Mouse (Mus musculus) CH12.LX (cell line): Measurements from ENCODE around the gene Gm20708. TPM values are rescaled to one million over a fixed set of nuclear protein-coding genes. Genes with fewer than 3 reads are reported as not detected.
A peak's percentile ranks its signal among the peaks of the same experiment; 100 is the strongest.

Source experiments
- DNase-seq: peaks from one replicate; pipeline ENCODE4 v3.0.0-alpha.2; 2013; ENCODE audit errors: extremely low read depth
- H3K27ac ChIP-seq: 2 replicates; pipeline ENCODE4 v1.5.1; 2012; ENCODE audit warnings: low read depth, mild to moderate bottlenecking, control low read depth, moderate library complexity; ENCODE audit not compliant: insufficient read depth
- H3K27me3 ChIP-seq: replicated peaks from 2 replicates; pipeline ENCODE3; 2012; ENCODE audit warnings: inconsistent platforms
- H3K36me3 ChIP-seq, 2 experiments: replicated peaks in 1 of 2; 2 replicates each; pipeline versions ENCODE3 to v1.6.1; 2012; ENCODE audit warnings: inconsistent platforms in 1 of 2, low read length in 1 of 2, mild to moderate bottlenecking in 1 of 2, mixed read lengths in 1 of 2, moderate library complexity in 1 of 2; ENCODE audit not compliant: control insufficient read depth in 1 of 2, insufficient read depth in 1 of 2
- H3K4me1 ChIP-seq, 2 experiments: 2 replicates each; pipeline ENCODE4 v1.6.1; 2012; ENCODE audit warnings: inconsistent platforms in 1 of 2, moderate library complexity in 1 of 2; ENCODE audit not compliant: insufficient read depth in 2 of 2, control insufficient read depth in 1 of 2
- H3K4me2 ChIP-seq: 2 replicates; pipeline ENCODE4 v1.6.1; 2012; ENCODE audit warnings: low read depth, mild to moderate bottlenecking, control low read depth; ENCODE audit not compliant: poor library complexity, insufficient read depth, severe bottlenecking
- H3K4me3 ChIP-seq, 3 experiments: fragments of 150-350 bp in 1 of 3; sonication (generic) in 1 of 3; replicated peaks in 1 of 3; 2 replicates each; pipeline versions ENCODE3 to v1.5.1; 2011 to 2012; ENCODE audit warnings: low read depth in 2 of 3, low read length in 2 of 3, mild to moderate bottlenecking in 2 of 3, moderate library complexity in 2 of 3, control low read depth in 1 of 3, improper control_type of control experiment in 1 of 3, inconsistent platforms in 1 of 3, mixed read lengths in 1 of 3; ENCODE audit not compliant: poor library complexity in 1 of 3
- H3K79me2 ChIP-seq: replicated peaks from 2 replicates; pipeline ENCODE4 v1.6.1; 2012; ENCODE audit warnings: mild to moderate bottlenecking, moderate library complexity; ENCODE audit not compliant: control insufficient read depth, poor library complexity, insufficient read depth, severe bottlenecking; ENCODE audit errors: extremely low read depth
- H3K9ac ChIP-seq: 2 replicates; pipeline ENCODE4 v1.6.1; 2012; ENCODE audit warnings: low read depth, mild to moderate bottlenecking, control low read depth, moderate library complexity; ENCODE audit not compliant: insufficient read depth
- H3K9me3 ChIP-seq: replicated peaks from 2 replicates; pipeline ENCODE3; 2012; ENCODE audit warnings: low read length, inconsistent platforms, mixed read lengths
- BHLHE40 ChIP-seq: IDR thresholded peaks from 2 replicates; pipeline ENCODE4 v1.6.1; 2011; ENCODE audit warnings: mild to moderate bottlenecking, low read depth, low read length, improper control_type of control experiment
- CHD1 ChIP-seq: IDR thresholded peaks from 2 replicates; pipeline ENCODE4 v1.6.1; 2012; ENCODE audit warnings: low read depth, low read length, improper control_type of control experiment, inconsistent platforms
- CHD2 ChIP-seq: IDR thresholded peaks from 2 replicates; pipeline ENCODE4 v1.6.1; 2011; ENCODE audit warnings: low read length, improper control_type of control experiment
- E2F4 ChIP-seq: IDR thresholded peaks from 2 replicates; pipeline ENCODE4 v1.6.1; 2011; ENCODE audit warnings: low read depth, low read length, improper control_type of control experiment; ENCODE audit not compliant: insufficient replicate concordance
- EP300 ChIP-seq: IDR thresholded peaks from 2 replicates; pipeline ENCODE4 v1.6.1; 2011; ENCODE audit warnings: low read length, improper control_type of control experiment
- ETS1 ChIP-seq: conservative IDR thresholded peaks from 2 replicates; pipeline ENCODE4 v1.6.1; 2012; ENCODE audit warnings: low read depth, mild to moderate bottlenecking, inconsistent platforms, low read length, improper control_type of control experiment, moderate library complexity
- GABPA ChIP-seq: IDR thresholded peaks from 2 replicates; pipeline ENCODE4 v1.6.1; 2012; ENCODE audit warnings: low read depth, low read length, improper control_type of control experiment, inconsistent platforms; ENCODE audit not compliant: insufficient replicate concordance
- HCFC1 ChIP-seq: IDR thresholded peaks from 2 replicates; pipeline ENCODE4 v1.6.1; 2012; ENCODE audit warnings: low read depth, mild to moderate bottlenecking, inconsistent platforms, low read length, improper control_type of control experiment
- IRF4 ChIP-seq: IDR thresholded peaks from 2 replicates; pipeline ENCODE4 v1.6.1; 2014; ENCODE audit warnings: low read depth, mild to moderate bottlenecking, inconsistent platforms, low read length, improper control_type of control experiment
- JUN ChIP-seq: IDR thresholded peaks from 2 replicates; pipeline ENCODE4 v1.6.1; 2011; ENCODE audit warnings: low read depth, mild to moderate bottlenecking, low read length, improper control_type of control experiment, moderate library complexity; ENCODE audit not compliant: insufficient read depth
- JUND ChIP-seq: conservative IDR thresholded peaks from 2 replicates; pipeline ENCODE4 v1.6.1; 2011; ENCODE audit warnings: low read depth, low read length, improper control_type of control experiment
- KAT2A ChIP-seq: IDR thresholded peaks from 2 replicates; pipeline ENCODE4 v1.6.1; 2012; ENCODE audit warnings: low read length, improper control_type of control experiment, inconsistent platforms; ENCODE audit not compliant: insufficient replicate concordance
- MAFK ChIP-seq: IDR thresholded peaks from 2 replicates; pipeline ENCODE4 v1.6.1; 2011; ENCODE audit warnings: low read length, improper control_type of control experiment; ENCODE audit not compliant: insufficient replicate concordance
- MAX ChIP-seq: IDR thresholded peaks from 2 replicates; pipeline ENCODE4 v1.6.1; 2011; ENCODE audit warnings: low read length, improper control_type of control experiment
- MEF2A ChIP-seq: IDR thresholded peaks from 2 replicates; pipeline ENCODE4 v1.6.1; 2014; ENCODE audit warnings: low read depth, mild to moderate bottlenecking, inconsistent platforms, low read length, improper control_type of control experiment, borderline replicate concordance
- MXI1 ChIP-seq: IDR thresholded peaks from 2 replicates; pipeline ENCODE4 v1.6.1; 2011; ENCODE audit warnings: mild to moderate bottlenecking, low read depth, low read length, improper control_type of control experiment
- MYC ChIP-seq: IDR thresholded peaks from 2 replicates; pipeline ENCODE4 v1.6.1; 2011; ENCODE audit warnings: low read depth, mild to moderate bottlenecking, improper control_type of control experiment, low read length
- NELFE ChIP-seq: IDR thresholded peaks from 2 replicates; pipeline ENCODE4 v1.6.1; 2011; ENCODE audit warnings: low read depth, low read length, improper control_type of control experiment
- NRF1 ChIP-seq: IDR thresholded peaks from 2 replicates; pipeline ENCODE4 v1.6.1; 2014; ENCODE audit warnings: low read depth, mild to moderate bottlenecking, inconsistent platforms, low read length, improper control_type of control experiment, moderate library complexity
- PAX5 ChIP-seq: IDR thresholded peaks from 2 replicates; pipeline ENCODE4 v1.6.1; 2012; ENCODE audit warnings: low read length, inconsistent platforms, mixed read lengths
- POLR2A ChIP-seq: IDR thresholded peaks from 2 replicates; pipeline ENCODE4 v1.6.1; 2011; ENCODE audit warnings: low read depth, mild to moderate bottlenecking, improper control_type of control experiment, low read length
- POLR2AphosphoS2 ChIP-seq: IDR thresholded peaks from 2 replicates; pipeline ENCODE4 v1.6.1; 2011; ENCODE audit warnings: low read depth, low read length, improper control_type of control experiment
- RCOR1 ChIP-seq: conservative IDR thresholded peaks from 2 replicates; pipeline ENCODE4 v1.6.1; 2012; ENCODE audit warnings: low read depth, mild to moderate bottlenecking, inconsistent platforms, low read length, improper control_type of control experiment
- SIN3A ChIP-seq: IDR thresholded peaks from 2 replicates; pipeline ENCODE4 v1.6.1; 2012; ENCODE audit warnings: low read length, improper control_type of control experiment, inconsistent platforms
- SMC3 ChIP-seq: IDR thresholded peaks from 2 replicates; pipeline ENCODE4 v1.6.1; 2011; ENCODE audit warnings: low read depth, low read length, improper control_type of control experiment
- TBP ChIP-seq: conservative IDR thresholded peaks from 2 replicates; pipeline ENCODE4 v1.6.1; 2011; ENCODE audit warnings: low read depth, low read length, improper control_type of control experiment
- TCF12 ChIP-seq: IDR thresholded peaks from 2 replicates; pipeline ENCODE4 v1.6.1; 2014; ENCODE audit warnings: low read depth, mild to moderate bottlenecking, inconsistent platforms, low read length, improper control_type of control experiment
- UBTF ChIP-seq: IDR thresholded peaks from 2 replicates; pipeline ENCODE4 v1.6.1; 2012; ENCODE audit warnings: low read depth, mild to moderate bottlenecking, inconsistent platforms, low read length, improper control_type of control experiment, moderate library complexity
- USF1 ChIP-seq: IDR thresholded peaks from 2 replicates; pipeline ENCODE4 v1.6.1; 2014; ENCODE audit warnings: low read depth, mild to moderate bottlenecking, inconsistent platforms, low read length, improper control_type of control experiment
- USF2 ChIP-seq: conservative IDR thresholded peaks from 2 replicates; pipeline ENCODE4 v1.6.1; 2011; ENCODE audit warnings: low read depth, low read length, improper control_type of control experiment
- ZMIZ1 ChIP-seq: IDR thresholded peaks from 2 replicates; pipeline ENCODE4 v1.6.1; 2012; ENCODE audit warnings: low read depth, mild to moderate bottlenecking, inconsistent platforms, low read length, improper control_type of control experiment
- ZNF384 ChIP-seq: IDR thresholded peaks from 2 replicates; pipeline ENCODE4 v1.6.1; 2012; ENCODE audit warnings: low read depth, low read length, improper control_type of control experiment, inconsistent platforms
- dilution Hi-C: fragments of 300-500 bp; cut with MboI; formaldehyde crosslinking; loops from 2 replicates; pipeline ENCODE4 v1.14.3; 2020; ENCODE audit warnings: low sequenced_read_pairs; ENCODE audit not compliant: extremely low pct_unique_long_range_greater_than_20kb, extremely low pct_ligation_motif_present
- in situ Hi-C: fragments of 300-500 bp; cut with MboI; formaldehyde crosslinking; loops from 3 replicates; pipeline ENCODE4 v1.14.3; 2019; ENCODE audit warnings: low sequenced_read_pairs, low pct_ligation_motif_present, low pct_unique_long_range_greater_than_20kb, mixed read lengths
- polyA plus RNA-seq: library from polyadenylated mRNA; unstranded; fragments of >175 nt; gene quantifications from 2 replicates; pipeline ENCODE4 v1.2.1, GENCODE M21; 2012; ENCODE audit warnings: low read depth; ENCODE audit not compliant: insufficient read length
- total RNA-seq, 2 experiments: library from RNA; depleted of rRNA; stranded (reverse); fragments of 300-350 nt in 1 of 2; fragments of >200 nt in 1 of 2; gene quantifications; 2 replicates each; pipeline ENCODE4 v1.2.3; 2012 to 2014

Gm20708 gene
- total and polyA plus RNA-seq, 3 experiments = 0.50 to 1.0 (median 0.80) TPM

DNA sequence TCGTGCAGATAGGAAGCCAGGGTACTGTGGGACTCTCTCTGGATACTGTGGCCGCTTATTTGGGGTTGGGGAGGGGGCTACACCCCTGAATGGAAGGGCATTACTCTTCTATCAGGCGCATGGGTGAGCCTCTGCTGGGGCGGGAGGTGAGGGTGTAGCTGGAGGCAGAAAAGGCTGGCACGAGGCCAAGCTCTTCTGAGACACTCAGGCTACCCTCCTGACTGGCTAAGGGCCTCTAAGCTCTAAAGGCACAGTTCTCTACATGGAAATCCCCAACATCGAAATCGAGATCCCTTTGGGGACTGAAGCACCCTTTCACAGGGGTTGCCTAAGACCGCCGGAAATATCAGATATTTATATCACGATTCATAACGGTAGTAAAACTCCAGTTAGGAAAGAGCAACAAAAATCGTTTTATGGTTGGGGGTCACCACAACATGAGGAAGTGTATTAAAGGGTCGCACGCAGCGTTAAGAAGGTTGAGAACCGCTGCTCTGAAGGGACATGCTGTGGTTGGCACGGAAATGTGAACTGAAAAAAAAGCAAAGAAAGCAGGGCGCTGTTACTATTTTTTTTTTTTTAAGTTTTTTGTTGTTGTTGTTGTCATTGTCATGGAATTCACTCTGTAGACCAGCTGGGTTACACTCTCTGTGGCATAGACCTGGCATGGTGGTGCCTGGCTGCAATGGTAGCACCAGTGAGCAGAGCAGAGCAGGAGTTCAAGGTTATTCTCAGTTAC lies 18.9 kb downstream of the Gm20708 start:
- DNase-seq = peak; percentile 95
- Histone ChIP-seq H3K36me3 (peaks cover 4 to 18% of the 10 kb centered on the region in 2 experiments), H3K9ac (peak overlapping the region; percentile 85), H3K4me1 (peaks cover 11 to 51% of the 10 kb centered on the region in 2 experiments), H3K79me2 (peaks cover 39% of the 10 kb centered on the region), H3K27me3 (no peaks in the 10 kb centered on the region), H3K4me2 (peak overlapping the region; percentile 89), H3K27ac (peak overlapping the region; percentile 94), H3K9me3 (no peaks in the 10 kb centered on the region), H3K4me3 (peak overlapping the region; percentile 64 to 77 (median 65))
- in situ Hi-C loops (loop anchor here (5.0 to 10.0 kb wide), 3 partner anchors 36 to 354 kb away; no protein-coding TSS in a partner anchor), dilution Hi-C loops (no loop called here)
- TF ChIP-seq PAX5 (no peak), SMC3 (no peak), RCOR1 (peak; percentile 75; the same call in 1 of the 2 replicates), BHLHE40 (peak; percentile 81), ZMIZ1 (peak; percentile 53; the same call in 1 of the 2 replicates), TBP (peak; percentile 86), ZNF384 (peak; percentile 94), ETS1 (peak; percentile 88), USF2 (no peak), EP300 (peak; percentile 91), KAT2A (no peak), SIN3A (peak; percentile 91), NELFE (peak; percentile 56; the same call in 1 of the 2 replicates), POLR2AphosphoS2 (0 out of 2 replicates have a peak, but pooled peaks have one; percentile 18), UBTF (0 out of 2 replicates have a peak, but pooled peaks have one; percentile 46), JUND (peak; percentile 66; the same call in 1 of the 2 replicates), GABPA (no peak), HCFC1 (peak; percentile 55; the same call in 1 of the 2 replicates), JUN (peak; percentile 58), E2F4 (no peak), MEF2A (peak; percentile 92), NRF1 (peak; percentile 11; the same call in 1 of the 2 replicates), POLR2A (peak; percentile 80), MAX (peak; percentile 56), CHD1 (peak; percentile 89), USF1 (no peak), CHD2 (peak; percentile 71), TCF12 (peak; percentile 79), MAFK (peak; percentile 60; the same call in 1 of the 2 replicates), IRF4 (peak; percentile 95), MXI1 (peak; percentile 55), MYC (peak; percentile 63)
